Mouse (Mus musculus) liver, embryonic 14.5 days (tissue): ENCODE results near the gene Tarbp1. TPM values are rescaled to one million over a fixed set of nuclear protein-coding genes. Genes with fewer than 3 reads are reported as not detected.

Experiments used
- ATAC-seq: fragments of 200-750 bp; cut with Nextera tagmentation; 2 replicates; pipeline ENCODE4 v1.8.0; 2017; ENCODE audit warnings: moderate number of reproducible peaks, mild to moderate bottlenecking, moderate library complexity; ENCODE audit not compliant: insufficient read depth
- DNase-seq, 3 experiments: peaks; one replicate each; pipeline ENCODE4 v3.0.0-alpha.2; 2012 to 2013; ENCODE audit warnings: low read depth in 3 of 3, low spot score in 3 of 3
- H3K27ac ChIP-seq: fragments of 300-500 bp; sonication (generic); 2 replicates; pipeline ENCODE4 v1.5.1; 2014; ENCODE audit warnings: moderate library complexity, mild to moderate bottlenecking, control low read depth, inconsistent platforms
- H3K27me3 ChIP-seq: fragments of 300-500 bp; sonication (generic); 2 replicates; pipeline ENCODE4 v1.6.1; 2014; ENCODE audit warnings: mild to moderate bottlenecking, low read length, moderate library complexity; ENCODE audit not compliant: control insufficient read depth, insufficient read depth
- H3K36me3 ChIP-seq: fragments of 300-500 bp; sonication (generic); replicated peaks from 2 replicates; pipeline ENCODE4 v1.6.1; 2014; ENCODE audit warnings: low read depth; ENCODE audit not compliant: control insufficient read depth, insufficient read depth
- H3K4me1 ChIP-seq, 2 experiments: fragments of 200-500 bp in 1 of 2; fragments of 300-500 bp in 1 of 2; sonication (generic) in 1 of 2; replicated peaks; 2 replicates each; pipeline ENCODE4 v1.6.1; 2012 to 2014; ENCODE audit warnings: antibody characterized with exemption in 1 of 2, inconsistent platforms in 1 of 2, low read length in 1 of 2; ENCODE audit not compliant: control insufficient read depth in 2 of 2, insufficient read depth in 2 of 2
- H3K4me2 ChIP-seq: fragments of 300-500 bp; sonication (generic); 2 replicates; pipeline ENCODE4 v1.6.1; 2014; ENCODE audit warnings: low read depth, mild to moderate bottlenecking, control low read depth, moderate library complexity
- H3K4me3 ChIP-seq, 2 experiments: fragments of 200-500 bp in 1 of 2; fragments of 300-500 bp in 1 of 2; sonication (generic) in 1 of 2; 2 replicates each; pipeline ENCODE4 v1.5.1; 2012 to 2014; ENCODE audit warnings: low read depth in 2 of 2, low read length in 2 of 2, mild to moderate bottlenecking in 2 of 2, control low read depth in 1 of 2, inconsistent platforms in 1 of 2, moderate library complexity in 1 of 2; ENCODE audit not compliant: insufficient read depth in 1 of 2
- H3K9ac ChIP-seq: fragments of 300-500 bp; sonication (generic); replicated peaks from 2 replicates; pipeline ENCODE4 v1.6.1; 2014; ENCODE audit warnings: mild to moderate bottlenecking, control low read depth, moderate library complexity
- H3K9me3 ChIP-seq: fragments of 300-500 bp; sonication (generic); 2 replicates; pipeline ENCODE4 v1.6.1; 2016; ENCODE audit warnings: low read length, mixed read lengths; ENCODE audit not compliant: control insufficient read depth
- CTCF ChIP-seq: IDR thresholded peaks from 2 replicates; pipeline ENCODE4 v1.5.1; 2016; ENCODE audit warnings: antibody characterized with exemption, low read depth, control low read depth
- EP300 ChIP-seq: IDR thresholded peaks from 2 replicates; pipeline ENCODE4 v1.6.1; 2016; ENCODE audit warnings: antibody characterized with exemption, low read depth
- WGBS: fragments of 180-500 bp; shearing (Covaris S2); extraction: QIAGEN DNeasy Blood & Tissue Kit; methylation state at CpG from one replicate; pipeline ENCODE4 v1.1.7; 2014; ENCODE audit not compliant: insufficient replicate concordance; 5-methylcytosine and 5-hydroxymethylcytosine counted together
- polyA plus RNA-seq, 2 experiments: library from polyadenylated mRNA; depleted of rRNA in 1 of 2; stranded (reverse) in 1 of 2; unstranded in 1 of 2; fragments of >200 nt; fragmentation: Nextera tagmentation in 1 of 2; extraction: Ambion mirVana in 1 of 2; gene quantifications; 2 replicates each; pipeline versions ENCODE4 v1.2.1 to v1.2.3; 2012 to 2014

The Tarbp1 gene
- polyA plus RNA-seq, 2 experiments = 1.5 to 2.8 TPM

GRCm38 (mm10) chr8:126381299-126381698, 93.6 kb downstream of the Tarbp1 start:
- no peaks in the 10 kb centered on the region for H3K36me3 ChIP-seq
- DNase-seq = no peak

GRCm38 (mm10) chr8:126380141-126380540, 94.7 kb downstream of the Tarbp1 start:
- Histone ChIP-seq H3K36me3 (no peaks in the 10 kb centered on the region), H3K27ac (no peak overlapping the region), H3K4me2 (no peak overlapping the region), H3K4me3 (no peak overlapping the region), H3K4me1 (no peaks in the 10 kb centered on the region), H3K27me3 (no peaks in the 10 kb centered on the region), H3K9ac (no peak overlapping the region), H3K9me3 (no peaks in the 10 kb centered on the region)
- ATAC-seq = no peak
- no peak for TF ChIP-seq CTCF
- DNase-seq = no peak
- WGBS = 23% methylated on average over 2 of the region's 2 CpGs

More at GRCm38 (mm10) chr8:126381299-126381698, 93.6 kb downstream of the Tarbp1 start:
- H3K4me1 ChIP-seq = no peaks in the 10 kb centered on the region
- H3K9ac ChIP-seq = no peak overlapping the region
- H3K27ac ChIP-seq = no peak overlapping the region
- H3K9me3 ChIP-seq = no peaks in the 10 kb centered on the region
- ATAC-seq = no peak
- no peak overlapping the region for H3K4me3 ChIP-seq
- H3K27me3 ChIP-seq = no peaks in the 10 kb centered on the region
- no peak overlapping the region for H3K4me2 ChIP-seq
- TF ChIP-seq CTCF (no peak), EP300 (no peak)
- 63% methylated on average over 7 of the region's 7 CpGs for WGBS

- Histone ChIP-seq H3K27me3 (no peaks in the 10 kb centered on the region), H3K36me3 (no peaks in the 10 kb centered on the region), H3K4me1 (no peaks in the 10 kb centered on the region), H3K4me2 (no peak overlapping the region), H3K27ac (no peak overlapping the region), H3K9ac (no peak overlapping the region), H3K4me3 (no peak overlapping the region), H3K9me3 (no peaks in the 10 kb centered on the region)
- no peak for TF ChIP-seq EP300
- no peak for TF ChIP-seq CTCF
- DNase-seq (no peak), ATAC-seq (no peak)
- WGBS = 43% methylated on average over 6 of the region's 6 CpGs
These were observed 95.3 kb downstream of the Tarbp1 start for GRCm38 (mm10) chr8:126379580-126379979.

Other genes starting within 250 kb of the Tarbp1 start
- gene Slc35f3, start 176.5 kb downstream of the Tarbp1 start, polyA plus RNA-seq (2012; rRNA removed) = not detected in 2 replicates
- not detected in 2 replicates for gene Slc35f3, start 176.5 kb downstream of the Tarbp1 start, polyA plus RNA-seq (2014; fragmentation: Nextera tagmentation; extraction: Ambion mirVana)
- 11.4 and 26.7 TPM in 2 replicates for gene Coa6, start 52.5 kb downstream of the Tarbp1 start, polyA plus RNA-seq (2012; rRNA removed)
- gene Coa6, start 52.5 kb downstream of the Tarbp1 start, polyA plus RNA-seq (2014; fragmentation: Nextera tagmentation; extraction: Ambion mirVana) = 39.5 and 39.6 TPM in 2 replicates
- gene Irf2bp2, start 118.9 kb upstream of the Tarbp1 start, polyA plus RNA-seq (2012; rRNA removed) = 10.9 and 11.5 TPM in 2 replicates
- gene Irf2bp2, start 118.9 kb upstream of the Tarbp1 start, polyA plus RNA-seq (2014; fragmentation: Nextera tagmentation; extraction: Ambion mirVana) = 2.8 and 3.2 TPM in 2 replicates